Mouse (Mus musculus) kidney, postnatal 0 days (tissue): ENCODE measurements at regions not wholly inside any gene's neighbourhood (a gene's known extent, or its start where the extent isn't known, plus 50 kb on each side); places are given as distances from the start of the nearest gene placed in this dataset.
A peak's percentile ranks its signal among the peaks of the same experiment; 100 is the strongest.

Experiments
- ATAC-seq: fragments of 200-750 bp; cut with Nextera tagmentation; replicated peaks from 2 replicates; pipeline ENCODE4 v1.8.0; 2017; ENCODE audit warnings: low read depth, moderate number of reproducible peaks, moderate TSS enrichment, moderate library complexity; ENCODE audit not compliant: low FRiP score
- DNase-seq: peaks from one replicate; pipeline ENCODE4 v3.0.0-alpha.2; 2016; ENCODE audit warnings: low spot score
- H3K27ac ChIP-seq: fragments of 300-500 bp; sonication (generic); 2 replicates; pipeline ENCODE4 v1.5.1; 2014; ENCODE audit warnings: mild to moderate bottlenecking
- H3K27me3 ChIP-seq: fragments of 300-500 bp; sonication (generic); 2 replicates; pipeline ENCODE4 v1.6.1; 2014; ENCODE audit warnings: low read length, mixed read lengths; ENCODE audit not compliant: insufficient read depth
- H3K36me3 ChIP-seq: fragments of 300-500 bp; sonication (generic); 2 replicates; pipeline ENCODE4 v1.6.1; 2014; ENCODE audit warnings: low read length, mixed read lengths; ENCODE audit not compliant: insufficient read depth
- H3K4me1 ChIP-seq: fragments of 300-500 bp; sonication (generic); replicated peaks from 2 replicates; pipeline ENCODE4 v1.6.1; 2014; ENCODE audit warnings: antibody characterized with exemption, low read length, mixed read lengths; ENCODE audit not compliant: insufficient read depth
- H3K4me2 ChIP-seq: fragments of 300-500 bp; sonication (generic); 2 replicates; pipeline ENCODE4 v1.6.1; 2014; ENCODE audit warnings: mild to moderate bottlenecking, low read length, moderate library complexity, mixed read lengths
- H3K4me3 ChIP-seq: fragments of 300-500 bp; sonication (generic); replicated peaks from 2 replicates; pipeline ENCODE4 v1.5.1; 2014; ENCODE audit warnings: low read depth, low read length
- H3K9ac ChIP-seq: fragments of 300-500 bp; sonication (generic); 2 replicates; pipeline ENCODE4 v1.6.1; 2014; ENCODE audit warnings: low read depth, low read length
- H3K9me3 ChIP-seq: fragments of 300-500 bp; sonication (generic); replicated peaks from 2 replicates; pipeline ENCODE4 v1.6.1; 2016; ENCODE audit warnings: low read length, inconsistent platforms, mixed read lengths
- CTCF ChIP-seq: IDR thresholded peaks from 2 replicates; pipeline ENCODE4 v1.5.1; 2016; ENCODE audit warnings: antibody characterized with exemption, low read depth, mild to moderate bottlenecking, moderate library complexity
- WGBS: fragments of 180-500 bp; shearing (Covaris S2); extraction: QIAGEN DNeasy Blood & Tissue Kit; methylation state at CpG from one replicate; pipeline ENCODE4 v1.1.7; 2014; 5-methylcytosine and 5-hydroxymethylcytosine counted together

- Histone ChIP-seq H3K36me3 (no peaks in the 10 kb centered on the region), H3K4me2 (no peak overlapping the region), H3K4me1 (no peaks in the 10 kb centered on the region), H3K27me3 (no peaks in the 10 kb centered on the region), H3K9ac (no peak overlapping the region), H3K27ac (peak overlapping the region; percentile 21; the same call in 1 of the 2 replicates), H3K4me3 (no peak overlapping the region), H3K9me3 (no peaks in the 10 kb centered on the region)
- WGBS = 39% methylated on average over 8 of the region's 8 CpGs
- no peak for ATAC-seq
- DNase-seq = peak; percentile 48
- no peak for TF ChIP-seq CTCF
Observed at GRCm38 (mm10) chr2:45580838-45581548, 463.8 kb upstream of the Zeb2 start.

- Histone ChIP-seq H3K4me3 (no peak overlapping the region), H3K9ac (no peak overlapping the region), H3K4me1 (no peaks in the 10 kb centered on the region), H3K4me2 (no peak overlapping the region), H3K36me3 (no peaks in the 10 kb centered on the region), H3K27me3 (no peaks in the 10 kb centered on the region), H3K27ac (no peak overlapping the region), H3K9me3 (no peaks in the 10 kb centered on the region)
- WGBS = 72% methylated on average over 3 of the region's 3 CpGs
- no peak for TF ChIP-seq CTCF
- ATAC-seq (no peak), DNase-seq (no peak)
Observed at GRCm38 (mm10) chr2:45572906-45573305, 455.7 kb upstream of the Zeb2 start.

GRCm38 (mm10) chr2:45554707-45555106 lies 437.5 kb upstream of the Zeb2 start:
- WGBS = 84% methylated on average over 4 of the region's 4 CpGs
- Histone ChIP-seq H3K4me2 (no peak overlapping the region), H3K4me1 (no peaks in the 10 kb centered on the region), H3K27me3 (no peaks in the 10 kb centered on the region), H3K36me3 (no peaks in the 10 kb centered on the region), H3K4me3 (no peak overlapping the region), H3K9ac (no peak overlapping the region), H3K27ac (no peak overlapping the region), H3K9me3 (no peaks in the 10 kb centered on the region)
- no peak for TF ChIP-seq CTCF
- ATAC-seq = no peak
- no peak for DNase-seq

GRCm38 (mm10) chr2:45541394-45541793 lies 424.2 kb upstream of the Zeb2 start:
- Histone ChIP-seq H3K9me3 (no peaks in the 10 kb centered on the region), H3K4me2 (no peak overlapping the region), H3K27me3 (no peaks in the 10 kb centered on the region), H3K9ac (no peak overlapping the region), H3K4me3 (no peak overlapping the region), H3K27ac (no peak overlapping the region), H3K4me1 (no peaks in the 10 kb centered on the region), H3K36me3 (no peaks in the 10 kb centered on the region)
- TF ChIP-seq CTCF = no peak
- DNase-seq (no peak), ATAC-seq (no peak)
- WGBS = 91% methylated on average over 3 of the region's 3 CpGs

GRCm38 (mm10) chr2:45538950-45539349 lies 421.8 kb upstream of the Zeb2 start:
- Histone ChIP-seq H3K4me1 (no peaks in the 10 kb centered on the region), H3K9ac (no peak overlapping the region), H3K9me3 (no peaks in the 10 kb centered on the region), H3K27ac (no peak overlapping the region), H3K4me2 (no peak overlapping the region), H3K27me3 (no peaks in the 10 kb centered on the region), H3K36me3 (no peaks in the 10 kb centered on the region), H3K4me3 (no peak overlapping the region)
- WGBS = 93% methylated on average over 12 of the region's 12 CpGs
- ATAC-seq = no peak
- no peak for TF ChIP-seq CTCF
- DNase-seq = no peak

GRCm38 (mm10) chr2:45537722-45538121 lies 420.5 kb upstream of the Zeb2 start:
- ATAC-seq = no peak
- H3K4me2 ChIP-seq = no peak overlapping the region
- 84% methylated on average over 7 of the region's 7 CpGs for WGBS

GRCm38 (mm10) chr2:45534806-45535205 lies 417.6 kb upstream of the Zeb2 start:
- peak; percentile 18 for DNase-seq
- ATAC-seq = no peak
- Histone ChIP-seq H3K9ac (no peak overlapping the region), H3K4me2 (no peak overlapping the region), H3K36me3 (no peaks in the 10 kb centered on the region), H3K27me3 (no peaks in the 10 kb centered on the region), H3K4me3 (no peak overlapping the region), H3K27ac (no peak overlapping the region), H3K9me3 (no peaks in the 10 kb centered on the region), H3K4me1 (no peaks in the 10 kb centered on the region)
- WGBS = 51% methylated on average over 5 of the region's 5 CpGs
- TF ChIP-seq CTCF = no peak

More at GRCm38 (mm10) chr2:45537722-45538121, 420.5 kb upstream of the Zeb2 start:
- Histone ChIP-seq H3K4me3 (no peak overlapping the region), H3K9me3 (no peaks in the 10 kb centered on the region), H3K27ac (no peak overlapping the region), H3K36me3 (no peaks in the 10 kb centered on the region), H3K27me3 (no peaks in the 10 kb centered on the region), H3K9ac (no peak overlapping the region), H3K4me1 (no peaks in the 10 kb centered on the region)
- TF ChIP-seq CTCF = no peak
- no peak for DNase-seq
